Mouse (Mus musculus): ENCODE data around the gene Ube2v1. TPM values are rescaled to one million over a fixed set of nuclear protein-coding genes. Genes with fewer than 3 reads are reported as not detected.
"Not testable (repeated sequence)": the region's sequence is repeated elsewhere in the genome, so short reads cannot be mapped to it uniquely, and the experiment has no call there.

Ube2v1 gene
- total RNA-seq, 4 experiments from 2014 or later = 120 to 152 (median 139) TPM

- no peak for DNase-seq (ENCODE audit: low spot score)
Observed at GRCm38 (mm10) chr2:167654911-167655600, 23.2 kb upstream of the Ube2v1 start.

GRCm38 (mm10) chr2:167652694-167653093 is 20.8 kb upstream of the Ube2v1 start:
- DNase-seq (ENCODE audit: low spot score) = no peak

- no peak for DNase-seq (ENCODE audit: low spot score)
Observed at GRCm38 (mm10) chr2:167651622-167652021, 19.7 kb upstream of the Ube2v1 start.

GRCm38 (mm10) chr2:167649290-167650032 is 17.6 kb upstream of the Ube2v1 start:
- no peak for DNase-seq (ENCODE audit: low spot score)

GRCm38 (mm10) chr2:167646411-167646810 is 14.5 kb upstream of the Ube2v1 start:
- no peak for DNase-seq (ENCODE audit: low spot score)

GRCm38 (mm10) chr2:167643356-167644052 is 11.6 kb upstream of the Ube2v1 start:
- DNase-seq (ENCODE audit: low spot score) = not testable (repeated sequence)

- no peak for DNase-seq (ENCODE audit: low spot score)
Observed at GRCm38 (mm10) chr2:167642164-167642563, 10.3 kb upstream of the Ube2v1 start.

GRCm38 (mm10) chr2:167641337-167641736 is 9.4 kb upstream of the Ube2v1 start:
- DNase-seq (ENCODE audit: low spot score) = no peak

GRCm38 (mm10) chr2:167640279-167640678 is 8.4 kb upstream of the Ube2v1 start:
- DNase-seq (ENCODE audit: low spot score) = no peak

- DNase-seq (ENCODE audit: low spot score) = no peak
Observed at GRCm38 (mm10) chr2:167634865-167635512, 3.1 kb upstream of the Ube2v1 start.

GRCm38 (mm10) chr2:167634338-167634770 is 2.5 kb upstream of the Ube2v1 start:
- DNase-seq (ENCODE audit: low spot score) = peak; percentile 97

GRCm38 (mm10) chr2:167633537-167633872 is 1.6 kb upstream of the Ube2v1 start:
- DNase-seq (ENCODE audit: low spot score) = no peak

- DNase-seq (ENCODE audit: low spot score) = no peak
Observed at GRCm38 (mm10) chr2:167632731-167633536, 1.0 kb upstream of the Ube2v1 start.

- DNase-seq (ENCODE audit: low spot score) = no peak
Observed at GRCm38 (mm10) chr2:167631181-167631590, 709 bp downstream of the Ube2v1 start.

GRCm38 (mm10) chr2:167630421-167630820 is 1.5 kb downstream of the Ube2v1 start:
- no peak for DNase-seq (ENCODE audit: low spot score)

GRCm38 (mm10) chr2:167629665-167630209 is 2.2 kb downstream of the Ube2v1 start:
- DNase-seq (ENCODE audit: low spot score) = no peak

- DNase-seq (ENCODE audit: low spot score) = no peak
Observed at GRCm38 (mm10) chr2:167628872-167629271, 3.0 kb downstream of the Ube2v1 start.

GRCm38 (mm10) chr2:167627019-167627418 is 4.9 kb downstream of the Ube2v1 start:
- DNase-seq (ENCODE audit: low spot score) = no peak

GRCm38 (mm10) chr2:167625670-167626069 is 6.2 kb downstream of the Ube2v1 start:
- no peak for DNase-seq (ENCODE audit: low spot score)

GRCm38 (mm10) chr2:167624368-167625075 is 7.4 kb downstream of the Ube2v1 start:
- no peak for DNase-seq (ENCODE audit: low spot score)

All from heart, adult 8-10 months (tissue).